Mouse (Mus musculus): Measurements from ENCODE around the gene Znhit6. TPM values are rescaled to one million over a fixed set of nuclear protein-coding genes. Genes with fewer than 3 reads are reported as not detected.
A peak's percentile ranks its signal among the peaks of the same experiment; 100 is the strongest.

The Znhit6 gene
- total RNA-seq (2021): 10 to 100 TPM; 13.0 to 15.9 TPM
- long read RNA-seq, experiment 1, transcript Znhit6-201 (10 exons, 2,339 nt): major isoform, 9 of 18 reads
- long read RNA-seq, experiment 1, partial matches to known transcripts: 2 of 18 reads
- long read RNA-seq, experiment 1, other reads (novel, unspliced or antisense): 4 of 18 reads
- long read RNA-seq, experiment 2, transcript Znhit6-201 (10 exons, 2,339 nt): minor isoform, 6 of 16 reads
- long read RNA-seq, experiment 2, transcript Znhit6-206 (11 exons, 1,127 nt): major isoform, 7 of 16 reads
- long read RNA-seq, experiment 2, partial matches to known transcripts: 1 of 16 reads
- long read RNA-seq, experiment 2, other reads (novel, unspliced or antisense): 2 of 16 reads

- DNase-seq (ENCODE audit: low spot score): peak; percentile 92
These were observed at the start of gene Znhit6 for GRCm38 (mm10) chr3:145575743-145576481. Znhit6 (plus strand) TSS chr3:145576205.

GRCm38 (mm10) chr3:145537870-145538269 is 38.1 kb upstream of the Znhit6 start:
- no peak for DNase-seq (ENCODE audit: low spot score)

GRCm38 (mm10) chr3:145548441-145549415 is 27.3 kb upstream of the Znhit6 start:
- no peak for DNase-seq (ENCODE audit: low spot score)

- DNase-seq (ENCODE audit: low spot score): no peak
These were observed 25.8 kb upstream of the Znhit6 start for GRCm38 (mm10) chr3:145550216-145550615.

- DNase-seq (ENCODE audit: low spot score): no peak
These were observed 21.6 kb upstream of the Znhit6 start for GRCm38 (mm10) chr3:145554388-145554787.

GRCm38 (mm10) chr3:145556206-145556605 is 19.8 kb upstream of the Znhit6 start:
- no peak for DNase-seq (ENCODE audit: low spot score)

GRCm38 (mm10) chr3:145559675-145560074 is 16.3 kb upstream of the Znhit6 start:
- no peak for DNase-seq (ENCODE audit: low spot score)

- no peak for DNase-seq (ENCODE audit: low spot score)
These were observed 15.9 kb upstream of the Znhit6 start for GRCm38 (mm10) chr3:145560117-145560516.

- DNase-seq (ENCODE audit: low spot score): no peak
These were observed 1.5 kb upstream of the Znhit6 start for GRCm38 (mm10) chr3:145574468-145574867.

GRCm38 (mm10) chr3:145575340-145575739 is 665 bp upstream of the Znhit6 start:
- no peak for DNase-seq (ENCODE audit: low spot score)

GRCm38 (mm10) chr3:145576482-145576822 is 447 bp downstream of the Znhit6 start:
- DNase-seq (ENCODE audit: low spot score): no peak

GRCm38 (mm10) chr3:145576876-145577275 is 871 bp downstream of the Znhit6 start:
- DNase-seq (ENCODE audit: low spot score): no peak

- DNase-seq (ENCODE audit: low spot score): no peak
These were observed 7.0 kb downstream of the Znhit6 start for GRCm38 (mm10) chr3:145583043-145583442.

- DNase-seq (ENCODE audit: low spot score): no peak
These were observed 7.7 kb downstream of the Znhit6 start for GRCm38 (mm10) chr3:145583522-145584200.

- no peak for DNase-seq (ENCODE audit: low spot score)
These were observed 14.6 kb downstream of the Znhit6 start for GRCm38 (mm10) chr3:145590562-145590961.

- DNase-seq (ENCODE audit: low spot score): no peak
These were observed 16.0 kb downstream of the Znhit6 start for GRCm38 (mm10) chr3:145591841-145592542.

- DNase-seq (ENCODE audit: low spot score): no peak
These were observed 19.3 kb downstream of the Znhit6 start for GRCm38 (mm10) chr3:145595354-145595753.

- DNase-seq (ENCODE audit: low spot score): no peak
These were observed 23.1 kb downstream of the Znhit6 start for GRCm38 (mm10) chr3:145599059-145599458.

- DNase-seq (ENCODE audit: low spot score): no peak
These were observed 24.8 kb downstream of the Znhit6 start for GRCm38 (mm10) chr3:145600801-145601200.

- DNase-seq (ENCODE audit: low spot score): no peak
These were observed 25.3 kb downstream of the Znhit6 start for GRCm38 (mm10) chr3:145601345-145601744.
